Mouse (Mus musculus): ENCODE results near the gene Strip1.

- no peak for TF ChIP-seq CTCF (IDR thresholded peaks at IDR 0.05; ENCODE audit: low read depth)
- no peak for TF ChIP-seq EP300 (IDR thresholded peaks at IDR 0.05; ENCODE audit: low read depth)
Measured at GRCm38 (mm10) chr3:107624424-107624823, 7.1 kb downstream of the Strip1 start.

Data from liver, embryonic 14.5 days (tissue).